Mouse (Mus musculus) cerebellum, adult 11-12 months (tissue): ENCODE data around the gene Ubr1.

Source experiments
- DNase-seq: peaks from one replicate; pipeline ENCODE4 v3.0.0; 2022

Ubr1 gene

GRCm38 (mm10) chr2:120850424-120851082 lies 120.0 kb downstream of the Ubr1 start, which contains the start of gene Ttbk2:
TSS of gene Ttbk2 (minus strand) at chr2:120850604.
- peak; percentile 98 for DNase-seq

GRCm38 (mm10) chr2:120849449-120850423 lies 120.8 kb downstream of the Ubr1 start, which contains the start of gene Cdan1:
TSS of gene Cdan1 (minus strand) at chr2:120850128.
- DNase-seq, result no peak

GRCm38 (mm10) chr2:120845280-120845679 lies 125.2 kb downstream of the Ubr1 start:
- no peak for DNase-seq

DNA sequence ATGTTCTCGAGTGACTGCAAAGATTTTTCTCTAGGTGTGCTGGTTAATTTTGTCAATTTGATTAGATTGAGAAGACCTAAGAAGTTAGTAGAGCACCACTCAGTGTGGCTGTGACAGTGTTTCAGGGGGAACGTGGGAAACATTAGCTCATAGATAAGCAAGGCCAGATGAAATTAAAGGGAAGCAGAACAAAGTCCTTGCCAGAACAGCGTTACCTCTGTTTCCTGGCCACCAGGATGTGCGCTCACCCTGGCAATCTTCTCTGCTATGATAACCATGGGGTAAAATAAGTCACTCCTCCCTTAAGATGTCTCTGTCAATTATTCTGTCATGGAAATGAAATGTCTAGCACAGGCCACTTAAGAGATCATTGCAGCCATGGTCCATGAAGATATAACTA lies 126.5 kb downstream of the Ubr1 start:
- no peak for DNase-seq

DNA sequence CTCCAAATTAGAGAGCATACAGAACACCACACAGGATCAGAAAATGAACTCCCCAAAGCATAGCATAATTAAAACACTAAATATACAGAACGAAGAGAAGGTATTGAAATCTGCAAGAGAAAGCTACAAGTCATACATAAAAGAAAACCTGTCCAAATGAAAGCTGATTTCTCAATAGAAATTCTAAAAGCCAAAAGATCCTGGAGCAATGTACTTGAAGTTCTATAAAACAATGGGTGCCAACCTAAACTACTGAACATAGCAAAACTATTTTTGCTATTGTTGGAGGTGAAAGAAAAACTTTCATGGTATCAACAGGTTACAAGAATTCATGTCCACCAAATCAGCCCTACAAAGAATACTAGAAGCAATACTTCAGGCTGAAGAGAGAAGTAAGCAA lies 129.3 kb downstream of the Ubr1 start:
- no peak for DNase-seq

DNA sequence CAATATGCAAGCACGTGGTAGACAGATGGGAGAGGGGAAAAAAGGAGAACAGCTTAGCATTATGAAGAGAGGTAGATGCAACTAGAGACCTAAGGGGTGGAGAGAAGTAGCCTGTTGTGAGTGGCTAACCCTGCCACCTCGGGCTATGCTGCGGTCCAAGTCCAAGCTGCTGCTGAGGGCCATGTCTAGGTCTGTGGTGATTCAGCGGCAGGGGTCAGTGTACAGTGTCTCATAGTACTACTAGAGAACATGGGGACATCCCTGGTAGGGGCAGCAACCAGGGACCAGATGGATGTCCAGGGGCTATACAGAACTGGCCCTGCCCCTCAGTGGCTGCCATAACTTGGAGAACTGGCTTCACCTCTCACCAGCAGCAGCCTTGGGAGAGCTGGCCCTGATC lies 135.3 kb downstream of the Ubr1 start:
- DNase-seq, result no peak

DNA sequence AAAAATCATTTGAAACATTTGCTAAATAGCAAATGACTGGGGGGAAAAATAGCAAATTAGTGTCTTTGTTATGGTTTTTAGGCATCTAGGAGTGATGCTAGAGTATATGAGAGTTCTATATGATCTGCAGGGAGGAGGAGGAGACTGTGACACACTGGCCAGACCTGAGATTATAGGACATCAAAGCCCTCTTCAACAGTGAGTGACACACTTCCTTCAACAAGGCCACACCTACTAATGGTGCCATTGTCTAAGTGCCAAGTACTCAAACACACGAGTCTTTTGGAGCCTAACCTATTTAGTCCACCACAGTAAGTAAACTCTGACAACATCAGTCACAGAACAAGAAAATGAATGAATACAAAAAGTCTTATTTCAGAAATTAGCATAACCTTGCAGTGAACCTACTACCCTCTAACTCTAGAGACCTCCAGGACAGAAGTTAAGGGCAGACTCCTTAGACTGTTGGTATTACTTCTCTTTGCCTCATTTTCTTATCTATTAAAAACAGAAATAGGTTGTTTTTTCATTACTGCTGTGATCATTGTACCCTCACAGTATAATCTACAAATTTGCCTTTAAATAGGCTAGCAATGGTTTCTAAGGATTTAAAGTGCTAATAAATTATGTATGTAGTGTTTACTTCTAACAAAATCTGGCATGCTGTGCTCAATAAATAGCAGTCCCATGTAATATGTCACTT lies 143.4 kb downstream of the Ubr1 start:
- no peak for DNase-seq
